Mouse (Mus musculus): ENCODE results near the gene C8a.

DNA sequence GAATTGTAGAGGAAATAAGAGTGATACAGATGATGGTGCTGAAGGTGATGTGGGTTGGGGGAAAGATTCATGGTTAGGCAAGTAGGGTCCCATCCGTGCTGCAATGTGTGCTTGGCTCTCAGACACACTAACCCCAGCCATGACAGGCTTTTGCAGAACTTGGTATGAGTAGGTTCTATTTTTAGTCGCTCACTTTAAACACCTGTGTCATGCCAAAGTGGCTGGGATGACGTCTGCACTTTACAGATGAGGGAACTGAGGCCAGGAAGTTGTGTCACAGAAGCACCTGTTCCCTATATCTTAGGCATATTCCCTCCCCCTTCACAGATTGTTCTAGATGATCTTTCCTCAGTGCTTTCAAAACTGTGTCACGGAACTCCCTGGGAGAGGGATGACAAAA is 93.9 kb downstream of the C8a start:
- no peak for TF ChIP-seq CTCF (IDR thresholded peaks at IDR 0.05; ENCODE audit: borderline replicate concordance, insufficient read depth, low read depth, low read length)
- no peak for TF ChIP-seq POLR2A (IDR thresholded peaks at IDR 0.05; ENCODE audit: borderline replicate concordance, insufficient read depth, low read length)

Data from cerebellum, adult 2 months (tissue).